Mouse (Mus musculus): ENCODE data around the gene Gm45521. TPM values are rescaled to one million over a fixed set of nuclear protein-coding genes. Genes with fewer than 3 reads are reported as not detected.

Gene Gm45521
- polyA plus RNA-seq, 1 experiment, result not detected

DNA sequence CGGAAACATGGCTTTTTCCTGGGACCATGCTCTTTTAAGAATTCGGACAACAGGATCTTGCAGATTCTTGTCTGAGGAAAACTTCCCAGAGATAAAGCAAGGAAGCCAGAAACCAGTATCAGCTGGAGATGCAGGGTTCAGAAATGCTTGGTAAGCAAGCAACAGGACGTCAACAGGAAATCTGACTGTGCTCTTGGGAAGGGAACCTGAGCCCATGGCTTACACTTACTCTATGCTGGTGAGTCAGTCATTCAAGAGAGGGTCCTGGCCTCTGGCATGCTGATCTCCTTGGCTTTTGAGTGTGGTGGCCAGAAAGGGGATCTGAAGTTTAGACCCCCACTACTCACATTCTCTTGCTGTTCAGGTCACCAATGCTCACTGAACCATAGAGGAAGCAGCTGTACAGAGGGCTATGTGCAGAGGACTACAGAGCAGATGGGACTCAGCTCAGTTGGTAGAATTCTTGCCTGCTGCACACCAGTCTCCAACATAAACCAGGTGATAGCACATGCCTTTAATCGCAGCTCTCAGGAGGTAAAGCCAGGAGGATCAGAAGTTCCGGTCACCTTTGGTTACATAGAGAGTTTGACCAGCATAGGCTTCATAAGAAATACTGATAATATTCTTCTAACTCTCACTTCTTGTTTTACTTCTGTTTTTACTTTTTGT, 34.2 kb downstream of the Gm45521 start:
- no peak overlapping the region for H3K4me3 ChIP-seq (ENCODE audit: control insufficient read depth, insufficient read depth, low read length)
- H3K27me3 ChIP-seq (ENCODE audit: control insufficient read depth, insufficient read depth, low read length), result no peaks in the 10 kb centered on the region
- TF ChIP-seq CTCF (IDR thresholded peaks at IDR 0.05; ENCODE audit: borderline replicate concordance, control insufficient read depth, extremely low read depth, insufficient read depth, low read length, poor library complexity), result no peak
- no peak for TF ChIP-seq POLR2A (IDR thresholded peaks at IDR 0.05; ENCODE audit: control insufficient read depth, extremely low read depth, insufficient read depth, low read length, poor library complexity)
- DNase-seq, result no peak
- no peak overlapping the region for H3K27ac ChIP-seq (ENCODE audit: control insufficient read depth, insufficient read depth, low read length)
- peaks cover 6% of the 10 kb centered on the region; the same call in 1 of the 2 replicates for H3K4me1 ChIP-seq (replicated peaks; ENCODE audit: control insufficient read depth, insufficient read depth, low read length)
- WGBS, result 82% methylated on average over 5 of the region's 5 CpGs
- no peaks in the 10 kb centered on the region for H3K36me3 ChIP-seq (ENCODE audit: control insufficient read depth, insufficient read depth, low read length)

GRCm38 (mm10) chr14:7992158-7992557, 35.1 kb downstream of the Gm45521 start:
- no peak for DNase-seq
- no peak overlapping the region for H3K4me3 ChIP-seq (ENCODE audit: control insufficient read depth, insufficient read depth, low read length)
- WGBS, result 90% methylated on average over 6 of the region's 6 CpGs
- TF ChIP-seq CTCF (IDR thresholded peaks at IDR 0.05; ENCODE audit: borderline replicate concordance, control insufficient read depth, extremely low read depth, insufficient read depth, low read length, poor library complexity) (no peak), POLR2A (IDR thresholded peaks at IDR 0.05; ENCODE audit: control insufficient read depth, extremely low read depth, insufficient read depth, low read length, poor library complexity) (no peak)
- no peaks in the 10 kb centered on the region for H3K36me3 ChIP-seq (ENCODE audit: control insufficient read depth, insufficient read depth, low read length)
- H3K4me1 ChIP-seq (replicated peaks; ENCODE audit: control insufficient read depth, insufficient read depth, low read length), result peaks cover 6% of the 10 kb centered on the region; the same call in 1 of the 2 replicates
- H3K27me3 ChIP-seq (ENCODE audit: control insufficient read depth, insufficient read depth, low read length), result no peaks in the 10 kb centered on the region
- no peak overlapping the region for H3K27ac ChIP-seq (ENCODE audit: control insufficient read depth, insufficient read depth, low read length)

DNA sequence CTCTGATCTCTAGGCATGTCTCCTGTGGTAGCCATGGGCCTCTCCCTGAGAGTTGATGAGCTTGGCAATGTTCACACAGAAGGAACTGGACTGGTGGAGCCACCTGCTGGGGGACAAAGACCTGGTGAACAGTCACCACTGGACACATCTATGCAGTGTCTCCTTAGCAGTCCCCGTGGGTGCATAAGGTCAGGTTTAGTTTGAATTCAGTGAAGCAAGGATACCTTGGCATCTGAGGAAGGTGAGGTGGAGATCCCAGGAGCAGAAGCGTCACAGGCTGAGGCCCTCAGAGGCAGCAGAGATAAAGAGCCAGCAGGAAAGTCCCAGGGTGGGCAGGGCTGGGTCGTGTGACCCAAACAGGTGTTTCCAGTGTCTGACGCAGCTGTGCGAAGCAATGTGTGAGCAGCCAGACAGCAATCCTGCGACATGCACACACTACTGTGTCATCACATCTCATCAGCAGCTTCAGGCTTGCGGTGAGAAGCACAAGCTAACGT, 37.2 kb downstream of the Gm45521 start, which contains the start of gene Dnase1l3:
Gene Dnase1l3, minus strand, starts transcription at position 303 of the 497 bp plus-strand sequence.
- DNase-seq, result no peak
- no peak for TF ChIP-seq CTCF (IDR thresholded peaks at IDR 0.05; ENCODE audit: borderline replicate concordance, control insufficient read depth, extremely low read depth, insufficient read depth, low read length, poor library complexity)
- TF ChIP-seq POLR2A (IDR thresholded peaks at IDR 0.05; ENCODE audit: control insufficient read depth, extremely low read depth, insufficient read depth, low read length, poor library complexity), result no peak
- peaks cover 6% of the 10 kb centered on the region; the same call in 1 of the 2 replicates for H3K4me1 ChIP-seq (replicated peaks; ENCODE audit: control insufficient read depth, insufficient read depth, low read length)
- WGBS, result 49% methylated on average over 8 of the region's 8 CpGs
- no peaks in the 10 kb centered on the region for H3K36me3 ChIP-seq (ENCODE audit: control insufficient read depth, insufficient read depth, low read length)
- H3K4me3 ChIP-seq (ENCODE audit: control insufficient read depth, insufficient read depth, low read length), result 0 out of 2 replicates have a peak within 1 kb of the TSS, but pooled peaks have one; percentile 5
- no peak within 1 kb of the TSS for H3K27ac ChIP-seq (ENCODE audit: control insufficient read depth, insufficient read depth, low read length)
- H3K27me3 ChIP-seq (ENCODE audit: control insufficient read depth, insufficient read depth, low read length), result no peaks in the 10 kb centered on the region

GRCm38 (mm10) chr14:7997255-7997696, 40.2 kb downstream of the Gm45521 start:
- DNase-seq, result peak; percentile 93
- H3K4me3 ChIP-seq (ENCODE audit: control insufficient read depth, insufficient read depth, low read length), result peak overlapping the region; percentile 23; the same call in 1 of the 2 replicates
- H3K36me3 ChIP-seq (ENCODE audit: control insufficient read depth, insufficient read depth, low read length), result no peaks in the 10 kb centered on the region
- peak; percentile 87 for TF ChIP-seq CTCF (IDR thresholded peaks at IDR 0.05; ENCODE audit: borderline replicate concordance, control insufficient read depth, extremely low read depth, insufficient read depth, low read length, poor library complexity)
- no peak for TF ChIP-seq POLR2A (IDR thresholded peaks at IDR 0.05; ENCODE audit: control insufficient read depth, extremely low read depth, insufficient read depth, low read length, poor library complexity)
- H3K27ac ChIP-seq (ENCODE audit: control insufficient read depth, insufficient read depth, low read length), result no peak overlapping the region
- H3K4me1 ChIP-seq (replicated peaks; ENCODE audit: control insufficient read depth, insufficient read depth, low read length), result peaks cover 7% of the 10 kb centered on the region; the same call in 1 of the 2 replicates
- H3K27me3 ChIP-seq (ENCODE audit: control insufficient read depth, insufficient read depth, low read length), result no peaks in the 10 kb centered on the region; the same call in 1 of the 2 replicates
- 1% methylated on average over 15 of the region's 15 CpGs for WGBS

DNA sequence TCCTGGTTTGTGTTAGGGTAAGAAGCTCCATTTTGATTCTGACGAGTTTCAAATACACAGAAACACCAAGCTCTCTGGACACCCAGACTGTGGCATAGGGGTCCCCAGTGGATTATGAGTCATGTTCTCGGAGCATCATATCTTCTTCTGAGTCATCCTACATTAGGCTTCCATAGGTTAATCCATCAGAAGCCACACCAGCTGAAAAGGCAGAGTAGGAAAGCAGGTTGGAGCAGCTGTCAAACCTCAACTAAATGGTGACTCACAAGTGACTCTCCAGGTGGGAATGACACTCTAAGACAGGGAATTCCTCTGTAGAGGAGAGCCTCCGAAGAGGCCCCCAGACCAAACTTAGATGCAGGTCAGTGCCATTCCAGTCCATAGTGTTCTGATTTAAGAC, 41.9 kb downstream of the Gm45521 start:
- TF ChIP-seq POLR2A (IDR thresholded peaks at IDR 0.05; ENCODE audit: control insufficient read depth, extremely low read depth, insufficient read depth, low read length, poor library complexity) (no peak), CTCF (IDR thresholded peaks at IDR 0.05; ENCODE audit: borderline replicate concordance, control insufficient read depth, extremely low read depth, insufficient read depth, low read length, poor library complexity) (no peak)
- Histone ChIP-seq H3K36me3 (ENCODE audit: control insufficient read depth, insufficient read depth, low read length) (no peaks in the 10 kb centered on the region), H3K4me1 (replicated peaks; ENCODE audit: control insufficient read depth, insufficient read depth, low read length) (peaks cover 18% of the 10 kb centered on the region), H3K4me3 (ENCODE audit: control insufficient read depth, insufficient read depth, low read length) (no peak overlapping the region), H3K27ac (ENCODE audit: control insufficient read depth, insufficient read depth, low read length) (no peak overlapping the region), H3K27me3 (ENCODE audit: control insufficient read depth, insufficient read depth, low read length) (no peaks in the 10 kb centered on the region; the same call in 1 of the 2 replicates)
- 91% methylated on average over 3 of the region's 3 CpGs for WGBS
- DNase-seq, result no peak

- 89% methylated on average over 5 of the region's 5 CpGs for WGBS
- TF ChIP-seq CTCF (IDR thresholded peaks at IDR 0.05; ENCODE audit: borderline replicate concordance, control insufficient read depth, extremely low read depth, insufficient read depth, low read length, poor library complexity) (no peak), POLR2A (IDR thresholded peaks at IDR 0.05; ENCODE audit: control insufficient read depth, extremely low read depth, insufficient read depth, low read length, poor library complexity) (no peak)
- no peak for DNase-seq
- Histone ChIP-seq H3K27ac (ENCODE audit: control insufficient read depth, insufficient read depth, low read length) (no peak overlapping the region), H3K4me1 (replicated peaks; ENCODE audit: control insufficient read depth, insufficient read depth, low read length) (peaks cover 15% of the 10 kb centered on the region), H3K4me3 (ENCODE audit: control insufficient read depth, insufficient read depth, low read length) (no peak overlapping the region), H3K27me3 (ENCODE audit: control insufficient read depth, insufficient read depth, low read length) (no peaks in the 10 kb centered on the region; the same call in 1 of the 2 replicates), H3K36me3 (ENCODE audit: control insufficient read depth, insufficient read depth, low read length) (no peaks in the 10 kb centered on the region)
Measured at GRCm38 (mm10) chr14:7999435-7999834, 42.3 kb downstream of the Gm45521 start.
